Mouse (Mus musculus): Measurements from ENCODE around the gene Kif2a.
"Not testable (repeated sequence)": the region's sequence is repeated elsewhere in the genome, so short reads cannot be mapped to it uniquely, and the experiment has no call there.

Kif2a gene

GRCm38 (mm10) chr13:107022266-107023171 lies 593 bp upstream of the Kif2a start:
- peak; percentile 15 for DNase-seq (ENCODE audit: low spot score)

GRCm38 (mm10) chr13:107019443-107019842 lies 2.5 kb downstream of the Kif2a start:
- no peak for DNase-seq (ENCODE audit: low spot score)

GRCm38 (mm10) chr13:107013926-107014325 lies 8.0 kb downstream of the Kif2a start:
- no peak for DNase-seq (ENCODE audit: low spot score)

- no peak for DNase-seq (ENCODE audit: low spot score)
Observed at GRCm38 (mm10) chr13:107011618-107012017, 10.3 kb downstream of the Kif2a start.

GRCm38 (mm10) chr13:107008174-107008573 lies 13.8 kb downstream of the Kif2a start:
- no peak for DNase-seq (ENCODE audit: low spot score)

- DNase-seq (ENCODE audit: low spot score), result no peak
Observed at GRCm38 (mm10) chr13:107003211-107003610, 18.7 kb downstream of the Kif2a start.

GRCm38 (mm10) chr13:106998671-106999070 lies 23.3 kb downstream of the Kif2a start:
- no peak for DNase-seq (ENCODE audit: low spot score)

- DNase-seq (ENCODE audit: low spot score), result no peak
Observed at GRCm38 (mm10) chr13:106998026-106998425, 23.9 kb downstream of the Kif2a start.

- DNase-seq (ENCODE audit: low spot score), result not testable (repeated sequence)
Observed at GRCm38 (mm10) chr13:106997557-106997956, 24.4 kb downstream of the Kif2a start.

- DNase-seq (ENCODE audit: low spot score), result no peak
Observed at GRCm38 (mm10) chr13:106996891-106997290, 25.0 kb downstream of the Kif2a start.

GRCm38 (mm10) chr13:106961496-106961895 lies 60.4 kb downstream of the Kif2a start:
- DNase-seq (ENCODE audit: low spot score), result no peak

- DNase-seq (ENCODE audit: low spot score), result no peak
Observed at GRCm38 (mm10) chr13:106960557-106960956, 61.4 kb downstream of the Kif2a start.

- DNase-seq (ENCODE audit: low spot score), result no peak
Observed at GRCm38 (mm10) chr13:106958286-106958685, 63.6 kb downstream of the Kif2a start.

GRCm38 (mm10) chr13:106957554-106957953 lies 64.4 kb downstream of the Kif2a start:
- DNase-seq (ENCODE audit: low spot score), result no peak

- DNase-seq (ENCODE audit: low spot score), result no peak
Observed at GRCm38 (mm10) chr13:106954880-106955279, 67.0 kb downstream of the Kif2a start.

GRCm38 (mm10) chr13:106947583-106947982 lies 74.3 kb downstream of the Kif2a start:
- DNase-seq (ENCODE audit: low spot score), result no peak

GRCm38 (mm10) chr13:106946594-106947540 lies 75.1 kb downstream of the Kif2a start, which contains the start of gene Dimt1:
Dimt1 (plus strand) TSS chr13:106947127.
- peak; percentile 83 for DNase-seq (ENCODE audit: low spot score)

GRCm38 (mm10) chr13:106945518-106945917 lies 76.4 kb downstream of the Kif2a start:
- no peak for DNase-seq (ENCODE audit: low spot score)

GRCm38 (mm10) chr13:106942721-106943120 lies 79.2 kb downstream of the Kif2a start:
- no peak for DNase-seq (ENCODE audit: low spot score)

GRCm38 (mm10) chr13:106941211-106941976 lies 80.5 kb downstream of the Kif2a start:
- DNase-seq (ENCODE audit: low spot score), result no peak

GRCm38 (mm10) chr13:106937138-106937472 lies 84.8 kb downstream of the Kif2a start:
- DNase-seq (ENCODE audit: low spot score), result no peak
